Mouse (Mus musculus) subcutaneous adipose tissue, adult 2 months (tissue): ENCODE measurements around the gene Pcif1. TPM values are rescaled to one million over a fixed set of nuclear protein-coding genes. Genes with fewer than 3 reads are reported as not detected.

ENCODE experiments used
- polyA plus RNA-seq: library from polyadenylated mRNA; depleted of rRNA; stranded (reverse); fragments of >200 nt; gene quantifications from 2 replicates; pipeline ENCODE4 v1.2.3, GENCODE M21; 2012; ENCODE audit warnings: low replicate concordance; rRNA removed

Pcif1 gene
- polyA plus RNA-seq: 33.5 and 43.1 TPM in 2 replicates

GRCm38 (mm10) chr2:164879228-164879567, at the start of gene Pcif1:
Pcif1 (plus strand) TSS chr2:164879304.

DNA sequence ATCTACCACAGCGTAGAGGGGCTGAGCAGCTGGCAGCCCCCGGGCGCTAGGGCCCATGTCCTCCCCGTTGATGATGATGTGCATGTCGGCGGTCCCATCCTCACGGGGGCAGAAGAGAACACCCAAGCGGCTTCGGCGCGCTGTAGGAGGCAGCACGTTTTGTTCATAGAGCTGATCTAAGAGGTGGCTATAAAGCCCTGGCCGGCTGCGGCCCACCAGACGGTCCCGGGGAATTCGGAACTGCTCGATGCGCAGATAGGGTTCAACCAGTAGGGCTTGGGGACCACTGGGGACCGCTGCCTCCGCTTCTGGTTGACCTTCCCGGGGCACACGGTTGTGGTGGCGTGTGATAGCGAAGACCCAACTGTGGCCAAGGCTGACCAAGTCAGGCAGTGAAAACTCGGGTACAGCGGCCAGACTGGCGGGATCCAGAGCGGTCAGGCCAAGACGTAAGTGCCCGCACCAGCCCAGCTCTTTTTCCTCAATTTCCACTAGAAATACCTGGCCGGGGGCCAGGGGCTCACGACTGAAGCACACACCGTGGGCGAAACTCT, 46.3 kb upstream of the Pcif1 start, which contains the start of gene Ctsa:
Gene Ctsa (plus strand): TSS at position 126 of the 554 bp plus-strand sequence.

DNA sequence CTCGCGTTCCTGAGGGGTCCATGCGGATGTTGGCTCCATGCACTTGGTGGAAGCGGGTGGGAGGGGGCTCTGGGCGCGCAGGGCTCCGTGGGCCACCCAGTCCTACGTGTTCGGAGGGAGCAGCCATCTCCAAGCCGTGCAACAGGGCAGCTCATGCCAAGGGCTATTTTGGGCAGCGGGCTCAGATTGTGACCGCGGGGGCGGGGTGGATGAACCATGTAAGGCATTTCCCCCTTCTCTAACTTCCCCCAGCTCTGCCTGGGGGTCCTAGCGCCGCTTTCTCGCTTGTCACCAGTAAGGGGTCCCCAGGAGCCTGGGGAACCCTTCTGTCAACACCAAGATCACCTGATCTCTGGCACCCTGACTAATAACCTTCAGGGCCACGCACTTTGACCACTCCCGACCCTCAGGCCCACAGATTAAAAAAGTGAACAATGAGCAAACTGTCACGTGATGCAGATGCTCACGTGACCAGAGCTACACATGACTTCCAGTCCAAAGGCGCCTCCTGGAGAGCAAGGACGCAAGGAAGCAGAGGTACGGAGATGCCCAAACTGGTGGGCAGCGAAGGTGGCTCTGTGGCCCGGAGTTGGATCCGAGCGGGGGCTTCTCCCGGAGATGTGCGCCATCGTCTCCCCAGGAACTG, 45.7 kb upstream of the Pcif1 start, which contains the start of gene Neurl2:
Gene Neurl2 (minus strand): TSS at position 143 of the 646 bp plus-strand sequence.

DNA sequence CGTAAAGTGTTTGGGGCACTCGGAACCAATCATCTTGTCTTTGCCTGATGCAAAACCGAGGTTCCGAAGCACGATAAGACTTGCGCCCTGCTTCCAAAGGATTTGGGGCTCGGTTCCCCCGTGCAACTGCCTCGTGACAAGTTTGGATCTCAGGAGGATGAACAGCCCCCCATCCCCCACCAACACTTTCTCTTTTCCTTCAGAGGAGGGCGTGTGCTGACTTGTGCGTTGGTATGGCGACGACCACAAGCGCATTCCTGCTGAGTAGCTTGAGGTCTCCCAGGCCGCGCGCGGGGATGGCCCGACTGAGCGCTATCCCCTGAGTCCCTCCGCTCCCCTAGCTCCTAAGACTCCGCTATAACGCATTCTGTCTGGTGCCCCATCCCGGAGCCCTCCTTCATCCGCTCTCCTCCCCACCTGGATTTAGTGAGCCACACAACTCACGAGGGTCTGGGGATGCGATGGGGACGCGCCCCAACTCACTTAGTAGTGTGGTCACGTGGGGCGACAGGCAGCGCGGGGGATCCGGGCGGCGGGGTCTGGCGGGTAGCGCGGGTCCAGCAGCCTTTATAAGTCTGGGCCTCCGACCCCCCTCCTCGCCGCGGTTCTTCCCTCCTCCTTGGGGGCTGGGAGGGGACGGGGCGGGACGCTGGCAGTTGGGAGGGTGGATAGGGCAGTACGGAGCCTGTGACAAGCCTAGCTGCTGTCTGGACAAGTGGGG, 21.8 kb upstream of the Pcif1 start, which contains the start of gene Pltp:
Gene Pltp (minus strand): TSS at position 611 of the 721 bp plus-strand sequence.

DNA sequence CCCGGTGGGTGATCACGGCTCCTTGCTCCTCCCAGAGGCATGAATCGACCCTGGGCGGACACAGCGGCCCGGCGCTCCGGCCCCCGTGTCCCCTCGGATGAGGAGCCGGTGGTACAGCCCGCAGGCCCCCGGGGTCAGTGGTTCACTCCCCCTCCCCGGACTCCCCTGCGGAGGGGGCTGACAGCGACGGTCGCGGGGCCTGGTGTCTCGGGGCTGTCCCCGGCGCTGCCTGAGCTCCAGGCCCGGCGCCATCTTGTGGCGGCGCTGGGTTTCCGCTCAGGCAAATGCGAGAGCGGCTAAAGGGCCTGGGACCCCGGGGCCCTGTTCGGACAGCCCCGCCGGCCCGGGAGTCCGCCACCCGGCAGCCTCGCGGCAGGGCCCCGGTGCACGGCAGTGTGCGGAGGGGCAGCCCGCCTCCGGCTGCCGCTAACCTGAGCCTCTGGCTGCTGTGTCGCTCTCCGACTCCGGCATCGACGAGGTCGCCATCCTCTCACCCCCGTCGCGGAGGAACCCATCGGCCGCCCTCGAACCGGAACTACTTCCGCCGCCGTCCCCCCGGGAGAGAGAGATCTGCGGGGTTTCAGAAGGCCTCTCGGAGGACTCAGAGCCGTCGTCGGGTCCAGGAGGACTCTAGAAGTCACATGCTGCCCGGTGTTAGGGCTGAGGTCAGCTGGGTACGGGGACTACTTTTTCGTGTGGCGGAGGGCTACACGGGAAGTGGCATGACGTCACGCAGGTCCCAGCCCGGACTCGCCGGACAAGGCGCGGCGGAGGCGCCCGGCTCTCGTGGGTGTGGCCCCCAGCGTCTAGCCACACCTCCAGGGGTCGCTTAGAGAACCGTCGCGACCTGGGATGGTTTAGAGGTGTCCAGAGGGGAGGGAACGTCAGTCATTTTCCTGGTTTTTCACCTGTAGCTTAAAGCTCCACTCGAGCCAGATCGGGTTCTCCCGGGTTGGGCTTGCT, 32.3 kb downstream of the Pcif1 start, which contains the start of gene Zfp335:
Gene Zfp335 (minus strand): TSS at position 672 of the 963 bp plus-strand sequence.

DNA sequence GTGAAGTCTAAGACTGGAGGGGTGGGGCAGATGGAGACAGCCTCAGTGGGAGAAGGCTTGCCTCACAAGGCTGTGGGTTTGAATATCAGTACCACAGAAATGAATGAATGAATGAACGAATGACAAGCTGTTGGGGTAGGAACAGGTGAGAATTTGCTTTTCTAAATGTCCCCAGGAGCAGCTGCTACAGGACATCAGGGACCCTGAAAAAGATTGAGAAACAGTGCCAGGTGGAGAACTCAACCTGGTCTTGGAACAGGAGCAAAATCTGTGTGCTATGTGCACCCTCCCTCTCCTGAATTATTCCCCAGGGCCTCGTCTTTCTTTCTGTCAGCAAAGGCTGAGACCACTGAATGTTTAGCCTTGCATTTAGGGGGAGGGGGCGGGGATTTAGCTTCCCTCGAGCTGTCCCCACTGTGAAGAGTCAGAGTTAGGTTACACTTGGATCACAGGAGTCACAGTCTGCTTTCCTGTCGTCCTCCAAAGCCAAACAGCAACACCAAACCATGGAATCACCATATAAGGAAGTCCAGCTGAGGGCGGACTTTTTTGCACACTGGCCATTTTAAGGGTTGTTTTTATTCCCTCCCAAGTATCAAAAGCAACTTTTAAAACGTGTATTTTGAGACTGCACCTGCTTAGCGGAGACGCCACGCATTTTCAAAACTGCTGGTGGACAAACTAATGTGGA, 61.2 kb downstream of the Pcif1 start, which contains the start of gene Mmp9:
Gene Mmp9 (plus strand): TSS at position 641 of the 691 bp plus-strand sequence.

Other genes starting within 250 kb of the Pcif1 start
- gene Wfdc16, start 240.5 kb upstream of the Pcif1 start, polyA plus RNA-seq: 0.76 TPM in 1 of 2 replicates, not detected in the other
- 1.4 and 18.5 TPM in 2 replicates for gene Wfdc10, start 223.3 kb upstream of the Pcif1 start, polyA plus RNA-seq
- gene Wfdc9, start 222.7 kb upstream of the Pcif1 start, polyA plus RNA-seq: 0.30 TPM in 1 of 2 replicates, not detected in the other
- gene Wfdc11, start 205.2 kb upstream of the Pcif1 start, polyA plus RNA-seq: not detected in 2 replicates
- 0.11 and 2.3 TPM in 2 replicates for gene Wfdc13, start 194.2 kb upstream of the Pcif1 start, polyA plus RNA-seq
- not detected in 2 replicates for gene Spint4, start 180.8 kb upstream of the Pcif1 start, polyA plus RNA-seq
- not detected in 2 replicates for gene Spint5, start 164.0 kb upstream of the Pcif1 start, polyA plus RNA-seq
- 0.32 and 2.2 TPM in 2 replicates for gene Wfdc3, start 133.4 kb upstream of the Pcif1 start, polyA plus RNA-seq
- gene Dnttip1, start 133.3 kb upstream of the Pcif1 start, polyA plus RNA-seq: 17.5 and 56.8 TPM in 2 replicates
- gene Ube2c, start 109.4 kb upstream of the Pcif1 start, polyA plus RNA-seq: 17.6 and 48.9 TPM in 2 replicates
- 1.2 and 1.9 TPM in 2 replicates for gene Tnnc2, start 99.3 kb upstream of the Pcif1 start, polyA plus RNA-seq
- gene Snx21, start 93.5 kb upstream of the Pcif1 start, polyA plus RNA-seq: 42.9 and 43.3 TPM in 2 replicates
- gene Acot8, start 74.4 kb upstream of the Pcif1 start, polyA plus RNA-seq: 34.8 and 35.5 TPM in 2 replicates
- 3.8 and 4.6 TPM in 2 replicates for gene Zswim3, start 74.2 kb upstream of the Pcif1 start, polyA plus RNA-seq
- gene Zswim1, start 56.6 kb upstream of the Pcif1 start, polyA plus RNA-seq: 10.9 and 14.6 TPM in 2 replicates
- 0.16 and 0.33 TPM in 2 replicates for gene Spata25, start 50.8 kb upstream of the Pcif1 start, polyA plus RNA-seq
- 400 and 457 TPM in 2 replicates for gene Ctsa, start 46.4 kb upstream of the Pcif1 start, polyA plus RNA-seq
- gene Neurl2, start 45.8 kb upstream of the Pcif1 start, polyA plus RNA-seq: 11.6 and 15.4 TPM in 2 replicates
- gene Pltp, start 21.6 kb upstream of the Pcif1 start, polyA plus RNA-seq: 463 and 530 TPM in 2 replicates
- 23.1 and 35.5 TPM in 2 replicates for gene Zfp335, start 32.5 kb downstream of the Pcif1 start, polyA plus RNA-seq
- 7.3 and 28.2 TPM in 2 replicates for gene Mmp9, start 61.5 kb downstream of the Pcif1 start, polyA plus RNA-seq
- 3.4 and 4.1 TPM in 2 replicates for gene Slc12a5, start 81.5 kb downstream of the Pcif1 start, polyA plus RNA-seq
- gene Ncoa5, start 155.6 kb downstream of the Pcif1 start, polyA plus RNA-seq: 20.5 and 46.5 TPM in 2 replicates
- 8.3 and 10.2 TPM in 2 replicates for gene Cd40, start 176.3 kb downstream of the Pcif1 start, polyA plus RNA-seq
- gene 1700025C18Rik, start 211.4 kb downstream of the Pcif1 start, polyA plus RNA-seq: not detected in 2 replicates